Mouse (Mus musculus) yolk sac, embryonic 10.5 days (tissue): Measurements from ENCODE around the gene Eno1.
"Not testable (repeated sequence)": the region's sequence is repeated elsewhere in the genome, so short reads cannot be mapped to it uniquely, and the experiment has no call there.

Source experiments
- DNase-seq: peaks from one replicate; pipeline ENCODE4 v3.0.0-alpha.2; 2017; ENCODE audit warnings: low spot score

The Eno1 gene

GRCm38 (mm10) chr4:150249731-150250270 is 13.3 kb downstream of the Eno1 start:
- DNase-seq: no peak

- DNase-seq: no peak
Observed at GRCm38 (mm10) chr4:150250549-150251422, 14.3 kb downstream of the Eno1 start.

- DNase-seq: no peak
Observed at GRCm38 (mm10) chr4:150254416-150254815, 17.9 kb downstream of the Eno1 start.

GRCm38 (mm10) chr4:150255181-150255580 is 18.7 kb downstream of the Eno1 start:
- no peak for DNase-seq

GRCm38 (mm10) chr4:150257252-150258204 is 21.0 kb downstream of the Eno1 start:
- peak; percentile 83 for DNase-seq

GRCm38 (mm10) chr4:150258388-150258787 is 21.9 kb downstream of the Eno1 start:
- no peak for DNase-seq

- no peak for DNase-seq
Observed at GRCm38 (mm10) chr4:150259577-150259976, 23.1 kb downstream of the Eno1 start.

- DNase-seq: no peak
Observed at GRCm38 (mm10) chr4:150260111-150260510, 23.6 kb downstream of the Eno1 start.

- DNase-seq: no peak
Observed at GRCm38 (mm10) chr4:150260745-150261144, 24.2 kb downstream of the Eno1 start.

- DNase-seq: no peak
Observed at GRCm38 (mm10) chr4:150262301-150262700, 25.8 kb downstream of the Eno1 start.

GRCm38 (mm10) chr4:150264903-150265302 is 28.4 kb downstream of the Eno1 start:
- DNase-seq: no peak

- DNase-seq: no peak
Observed at GRCm38 (mm10) chr4:150265471-150265870, 28.9 kb downstream of the Eno1 start.

- no peak for DNase-seq
Observed at GRCm38 (mm10) chr4:150266655-150267223, 30.2 kb downstream of the Eno1 start.

GRCm38 (mm10) chr4:150268674-150269653 is 32.4 kb downstream of the Eno1 start:
- DNase-seq: no peak

GRCm38 (mm10) chr4:150269679-150270078 is 33.2 kb downstream of the Eno1 start:
- peak; percentile 53 for DNase-seq

- not testable (repeated sequence) for DNase-seq
Observed at GRCm38 (mm10) chr4:150270718-150271117, 34.2 kb downstream of the Eno1 start.

GRCm38 (mm10) chr4:150272725-150273124 is 36.2 kb downstream of the Eno1 start:
- peak; percentile 84 for DNase-seq

- DNase-seq: no peak
Observed at GRCm38 (mm10) chr4:150275531-150275930, 39.0 kb downstream of the Eno1 start.

- not testable (repeated sequence) for DNase-seq
Observed at GRCm38 (mm10) chr4:150279336-150279735, 42.8 kb downstream of the Eno1 start.

- no peak for DNase-seq
Observed at GRCm38 (mm10) chr4:150280002-150280401, 43.5 kb downstream of the Eno1 start.

- DNase-seq: peak; percentile 44
Observed at GRCm38 (mm10) chr4:150280459-150280858, 43.9 kb downstream of the Eno1 start.
